Mouse (Mus musculus): ENCODE measurements at regions not wholly inside any gene's neighbourhood (a gene's known extent, or its start where the extent isn't known, plus 50 kb on each side); places are given as distances from the start of the nearest gene placed in this dataset.

- no peak for DNase-seq (ENCODE audit: low spot score)
- WGBS = 88% methylated on average over 3 of the region's 3 CpGs
- Histone ChIP-seq H3K27me3 (ENCODE audit: low read depth, poor library complexity, severe bottlenecking) (no peaks in the 10 kb centered on the region), H3K9me3 (replicated peaks) (no peaks in the 10 kb centered on the region), H3K4me3 (no peak overlapping the region), H3K36me3 (no peaks in the 10 kb centered on the region), H3K4me1 (peaks cover 3% of the 10 kb centered on the region; the same call in 1 of the 2 replicates), H3K27ac (replicated peaks) (no peak overlapping the region)
Observed at GRCm38 (mm10) chr3:157842872-157843271, 82.0 kb downstream of the Cth start.

- peaks cover 3% of the 10 kb centered on the region; the same call in 1 of the 2 replicates for H3K4me1 ChIP-seq
- H3K9me3 ChIP-seq (replicated peaks) = no peaks in the 10 kb centered on the region
- H3K27me3 ChIP-seq (ENCODE audit: low read depth, poor library complexity, severe bottlenecking) = no peaks in the 10 kb centered on the region
- DNase-seq (ENCODE audit: low spot score) = no peak
- H3K36me3 ChIP-seq = no peaks in the 10 kb centered on the region
- WGBS = 83% methylated on average over 2 of the region's 2 CpGs
- H3K27ac ChIP-seq (replicated peaks) = no peak overlapping the region
- no peak overlapping the region for H3K4me3 ChIP-seq
Observed at GRCm38 (mm10) chr3:157841164-157841719, 83.6 kb downstream of the Cth start.

- Histone ChIP-seq H3K36me3 (no peaks in the 10 kb centered on the region), H3K27ac (replicated peaks) (no peak overlapping the region), H3K9me3 (replicated peaks) (no peaks in the 10 kb centered on the region), H3K4me3 (no peak overlapping the region), H3K27me3 (ENCODE audit: low read depth, poor library complexity, severe bottlenecking) (no peaks in the 10 kb centered on the region), H3K4me1 (no peaks in the 10 kb centered on the region)
- 67% methylated on average over 3 of the region's 3 CpGs for WGBS
- DNase-seq (ENCODE audit: low spot score) = no peak
Observed at GRCm38 (mm10) chr3:157804307-157804706, 120.6 kb downstream of the Cth start.

GRCm38 (mm10) chr3:157803356-157803755 is 121.5 kb downstream of the Cth start:
- Histone ChIP-seq H3K36me3 (no peaks in the 10 kb centered on the region), H3K27ac (replicated peaks) (no peak overlapping the region), H3K4me3 (no peak overlapping the region), H3K27me3 (ENCODE audit: low read depth, poor library complexity, severe bottlenecking) (no peaks in the 10 kb centered on the region), H3K9me3 (replicated peaks) (no peaks in the 10 kb centered on the region), H3K4me1 (no peaks in the 10 kb centered on the region)
- WGBS = 80% methylated on average over 4 of the region's 4 CpGs
- DNase-seq (ENCODE audit: low spot score) = no peak

- 82% methylated on average over 4 of the region's 4 CpGs for WGBS
- H3K27ac ChIP-seq (replicated peaks) = no peak overlapping the region
- no peak overlapping the region for H3K4me3 ChIP-seq
- H3K9me3 ChIP-seq (replicated peaks) = no peaks in the 10 kb centered on the region
- no peaks in the 10 kb centered on the region for H3K27me3 ChIP-seq (ENCODE audit: low read depth, poor library complexity, severe bottlenecking)
- no peaks in the 10 kb centered on the region for H3K4me1 ChIP-seq
- H3K36me3 ChIP-seq = no peaks in the 10 kb centered on the region
- no peak for DNase-seq (ENCODE audit: low spot score)
Observed at GRCm38 (mm10) chr3:157787559-157788256, 137.2 kb downstream of the Cth start.

- Histone ChIP-seq H3K36me3 (no peaks in the 10 kb centered on the region), H3K9me3 (replicated peaks) (no peaks in the 10 kb centered on the region), H3K4me1 (no peaks in the 10 kb centered on the region), H3K4me3 (no peak overlapping the region), H3K27ac (replicated peaks) (no peak overlapping the region), H3K27me3 (ENCODE audit: low read depth, poor library complexity, severe bottlenecking) (no peaks in the 10 kb centered on the region)
- 85% methylated on average over 4 of the region's 4 CpGs for WGBS
- DNase-seq (ENCODE audit: low spot score) = no peak
Observed at GRCm38 (mm10) chr3:157781071-157781470, 143.8 kb downstream of the Cth start.

- no peak overlapping the region for H3K27ac ChIP-seq (replicated peaks)
- 90% methylated on average over 1 of the region's 1 CpGs for WGBS
- H3K27me3 ChIP-seq (ENCODE audit: low read depth, poor library complexity, severe bottlenecking) = no peaks in the 10 kb centered on the region
- DNase-seq (ENCODE audit: low spot score) = no peak
- H3K9me3 ChIP-seq (replicated peaks) = no peaks in the 10 kb centered on the region
- no peaks in the 10 kb centered on the region for H3K4me1 ChIP-seq
- H3K36me3 ChIP-seq = no peaks in the 10 kb centered on the region
- H3K4me3 ChIP-seq = no peak overlapping the region
Observed at GRCm38 (mm10) chr3:157777779-157778178, 147.1 kb downstream of the Cth start.

GRCm38 (mm10) chr3:157763487-157764199 is 161.2 kb downstream of the Cth start:
- DNase-seq (ENCODE audit: low spot score) = no peak
- no peaks in the 10 kb centered on the region for H3K27me3 ChIP-seq (ENCODE audit: low read depth, poor library complexity, severe bottlenecking)
- H3K4me3 ChIP-seq = no peak overlapping the region
- WGBS = 74% methylated on average over 6 of the region's 6 CpGs
- no peaks in the 10 kb centered on the region for H3K36me3 ChIP-seq
- no peaks in the 10 kb centered on the region for H3K9me3 ChIP-seq (replicated peaks)
- H3K4me1 ChIP-seq = no peaks in the 10 kb centered on the region
- H3K27ac ChIP-seq (replicated peaks) = no peak overlapping the region

- 95% methylated on average over 1 of the region's 1 CpGs for WGBS
- no peak for DNase-seq (ENCODE audit: low spot score)
- no peaks in the 10 kb centered on the region for H3K9me3 ChIP-seq (replicated peaks)
- H3K4me3 ChIP-seq = no peak overlapping the region
- no peaks in the 10 kb centered on the region for H3K4me1 ChIP-seq
- H3K27ac ChIP-seq (replicated peaks) = no peak overlapping the region
- no peaks in the 10 kb centered on the region for H3K36me3 ChIP-seq
- H3K27me3 ChIP-seq (ENCODE audit: low read depth, poor library complexity, severe bottlenecking) = no peaks in the 10 kb centered on the region
Observed at GRCm38 (mm10) chr3:157759856-157760255, 165.0 kb downstream of the Cth start.

GRCm38 (mm10) chr3:157754826-157755225 is 170.1 kb downstream of the Cth start:
- no peaks in the 10 kb centered on the region for H3K4me1 ChIP-seq
- DNase-seq (ENCODE audit: low spot score) = no peak
- WGBS = 85% methylated on average over 4 of the region's 4 CpGs
- no peak overlapping the region for H3K4me3 ChIP-seq
- no peaks in the 10 kb centered on the region for H3K9me3 ChIP-seq (replicated peaks)
- no peaks in the 10 kb centered on the region for H3K27me3 ChIP-seq (ENCODE audit: low read depth, poor library complexity, severe bottlenecking)
- no peak overlapping the region for H3K27ac ChIP-seq (replicated peaks)
- no peaks in the 10 kb centered on the region for H3K36me3 ChIP-seq

GRCm38 (mm10) chr3:157750266-157750665 is 174.6 kb downstream of the Cth start:
- Histone ChIP-seq H3K9me3 (replicated peaks) (no peaks in the 10 kb centered on the region), H3K36me3 (no peaks in the 10 kb centered on the region), H3K4me1 (no peaks in the 10 kb centered on the region), H3K4me3 (no peak overlapping the region), H3K27ac (replicated peaks) (no peak overlapping the region), H3K27me3 (ENCODE audit: low read depth, poor library complexity, severe bottlenecking) (no peaks in the 10 kb centered on the region)
- no peak for DNase-seq (ENCODE audit: low spot score)
- 80% methylated on average over 3 of the region's 3 CpGs for WGBS

GRCm38 (mm10) chr3:157748395-157749037 is 176.4 kb downstream of the Cth start:
- no peak for DNase-seq (ENCODE audit: low spot score)
- H3K27ac ChIP-seq (replicated peaks) = no peak overlapping the region
- H3K36me3 ChIP-seq = no peaks in the 10 kb centered on the region
- H3K4me1 ChIP-seq = no peaks in the 10 kb centered on the region
- no peaks in the 10 kb centered on the region for H3K9me3 ChIP-seq (replicated peaks)
- no peak overlapping the region for H3K4me3 ChIP-seq
- 73% methylated on average over 3 of the region's 3 CpGs for WGBS
- H3K27me3 ChIP-seq (ENCODE audit: low read depth, poor library complexity, severe bottlenecking) = no peaks in the 10 kb centered on the region

GRCm38 (mm10) chr3:157743000-157743399 is 176.3 kb downstream of the Ptger3 start:
- DNase-seq (ENCODE audit: low spot score) = no peak
- Histone ChIP-seq H3K36me3 (no peaks in the 10 kb centered on the region), H3K27me3 (ENCODE audit: low read depth, poor library complexity, severe bottlenecking) (no peaks in the 10 kb centered on the region), H3K4me1 (no peaks in the 10 kb centered on the region), H3K4me3 (no peak overlapping the region), H3K9me3 (replicated peaks) (0 out of 2 replicates have a peak, but pooled peaks cover 3% of the 10 kb centered on the region), H3K27ac (replicated peaks) (no peak overlapping the region)
- WGBS = 77% methylated on average over 1 of the region's 1 CpGs

All from midbrain, embryonic 10.5 days (tissue).